Mouse (Mus musculus) CH12F3 (cell line): ENCODE results near the gene Gtf2ird2.

Experiments
- in situ Hi-C: fragments of 300-500 bp; cut with MboI; formaldehyde crosslinking; loops from 2 replicates; pipeline ENCODE4 v1.14.3; 2020; ENCODE audit warnings: low sequenced_read_pairs

Gene Gtf2ird2

DNA sequence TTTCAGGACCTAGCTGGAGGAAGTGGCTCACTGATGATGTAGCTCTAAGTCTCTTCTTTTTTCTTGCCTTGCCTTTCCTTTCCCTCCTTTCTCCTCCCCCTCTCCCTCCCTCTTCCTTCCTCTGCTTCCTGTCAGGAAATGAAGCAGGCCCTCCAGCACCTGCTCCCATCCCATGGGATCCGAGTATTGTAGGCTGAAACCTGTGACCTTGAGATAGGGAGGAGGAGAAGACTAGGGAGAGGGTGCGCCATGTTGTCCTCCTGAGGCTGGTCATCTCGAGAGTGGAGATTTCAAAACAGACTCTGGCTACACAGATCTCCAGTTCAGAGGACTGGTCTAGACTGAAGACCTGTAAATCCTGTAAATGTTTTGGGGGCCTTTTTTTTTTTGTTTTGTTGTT, 1.6 kb upstream of the Gtf2ird2 start:
- in situ Hi-C loops: loop anchor here (10.0 kb wide), 1 partner anchor 163 kb away; no protein-coding TSS in a partner anchor

GRCm38 (mm10) chr5:134182735-134183134, 1.1 kb upstream of the Gtf2ird2 start:
- in situ Hi-C loops: loop anchor here (10.0 kb wide), 1 partner anchor 162 kb away; no protein-coding TSS in a partner anchor

- in situ Hi-C loops: loop anchor here (10.0 kb wide), 1 partner anchor 162 kb away; no protein-coding TSS in a partner anchor
These were observed 657 bp upstream of the Gtf2ird2 start for GRCm38 (mm10) chr5:134183162-134183561.

- in situ Hi-C loops: loop anchor here (10.0 kb wide), 1 partner anchor 159 kb away; no protein-coding TSS in a partner anchor
These were observed 2.2 kb downstream of the Gtf2ird2 start for GRCm38 (mm10) chr5:134186059-134186458.

GRCm38 (mm10) chr5:134186961-134187731, 3.3 kb downstream of the Gtf2ird2 start:
- in situ Hi-C loops: loop anchor here (10.0 kb wide), 1 partner anchor 158 kb away; no protein-coding TSS in a partner anchor

DNA sequence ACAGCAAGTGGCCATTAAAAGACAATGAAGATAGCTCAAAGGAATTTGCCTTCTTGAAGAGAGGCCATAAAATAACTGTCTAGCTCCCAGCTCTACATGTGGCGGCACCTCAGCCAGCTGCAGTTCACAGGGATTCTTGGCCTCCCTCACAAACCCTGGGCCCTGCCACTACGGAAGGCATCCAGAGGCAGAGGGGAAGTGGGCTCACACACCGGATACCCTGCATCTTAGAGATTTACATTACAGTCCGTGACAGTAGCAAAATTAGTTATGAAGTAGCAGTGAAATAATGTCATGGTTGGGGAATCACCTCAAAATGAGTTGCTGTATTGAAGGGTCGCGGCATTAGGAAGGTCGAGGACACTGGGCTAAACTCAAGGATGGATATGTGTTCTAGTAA, 4.8 kb downstream of the Gtf2ird2 start:
- in situ Hi-C loops: loop anchor here (10.0 kb wide), 1 partner anchor 156 kb away; no protein-coding TSS in a partner anchor

DNA sequence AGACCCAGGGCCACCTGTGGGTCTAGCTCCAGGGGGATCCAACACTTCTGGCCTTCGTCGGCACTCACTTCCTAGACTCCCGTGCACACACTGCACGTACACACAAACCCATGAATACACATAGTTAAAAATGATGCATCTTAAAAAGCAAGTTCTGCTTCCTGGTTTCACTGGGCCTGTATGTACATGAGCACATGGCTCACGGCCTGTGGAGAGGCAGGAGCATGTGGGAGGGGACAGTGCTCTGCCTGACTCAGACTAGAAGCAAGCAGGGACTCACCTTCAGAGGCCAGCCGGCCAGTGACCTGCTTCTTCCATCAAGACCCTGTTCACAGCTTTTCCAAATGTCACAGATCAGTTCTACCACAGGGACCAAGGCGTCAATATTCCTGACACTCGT, 9.8 kb downstream of the Gtf2ird2 start:
- in situ Hi-C loops: no loop called here

DNA sequence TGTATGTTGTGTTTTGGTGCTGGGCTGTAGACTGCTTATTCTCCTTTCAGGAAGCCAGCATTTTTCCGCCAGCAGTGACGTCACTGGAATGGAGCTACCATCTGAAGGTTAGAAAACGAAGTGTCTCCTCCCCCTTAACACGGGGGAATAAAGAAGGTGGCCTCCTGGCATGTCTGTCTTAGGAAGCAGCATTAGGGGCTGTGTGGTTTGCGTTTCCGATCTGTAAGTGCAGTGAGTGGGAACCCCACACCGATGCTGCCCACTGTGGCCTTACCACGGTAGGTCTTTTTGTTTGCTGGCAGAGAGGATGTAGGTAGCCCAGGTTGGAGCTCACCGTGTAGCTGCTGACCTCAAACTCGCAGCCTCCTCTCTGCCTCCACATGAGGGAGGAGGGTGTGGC, 22.9 kb downstream of the Gtf2ird2 start:
- in situ Hi-C loops: no loop called here

- in situ Hi-C loops: no loop called here
These were observed 26.2 kb downstream of the Gtf2ird2 start for GRCm38 (mm10) chr5:134209931-134210554.

DNA sequence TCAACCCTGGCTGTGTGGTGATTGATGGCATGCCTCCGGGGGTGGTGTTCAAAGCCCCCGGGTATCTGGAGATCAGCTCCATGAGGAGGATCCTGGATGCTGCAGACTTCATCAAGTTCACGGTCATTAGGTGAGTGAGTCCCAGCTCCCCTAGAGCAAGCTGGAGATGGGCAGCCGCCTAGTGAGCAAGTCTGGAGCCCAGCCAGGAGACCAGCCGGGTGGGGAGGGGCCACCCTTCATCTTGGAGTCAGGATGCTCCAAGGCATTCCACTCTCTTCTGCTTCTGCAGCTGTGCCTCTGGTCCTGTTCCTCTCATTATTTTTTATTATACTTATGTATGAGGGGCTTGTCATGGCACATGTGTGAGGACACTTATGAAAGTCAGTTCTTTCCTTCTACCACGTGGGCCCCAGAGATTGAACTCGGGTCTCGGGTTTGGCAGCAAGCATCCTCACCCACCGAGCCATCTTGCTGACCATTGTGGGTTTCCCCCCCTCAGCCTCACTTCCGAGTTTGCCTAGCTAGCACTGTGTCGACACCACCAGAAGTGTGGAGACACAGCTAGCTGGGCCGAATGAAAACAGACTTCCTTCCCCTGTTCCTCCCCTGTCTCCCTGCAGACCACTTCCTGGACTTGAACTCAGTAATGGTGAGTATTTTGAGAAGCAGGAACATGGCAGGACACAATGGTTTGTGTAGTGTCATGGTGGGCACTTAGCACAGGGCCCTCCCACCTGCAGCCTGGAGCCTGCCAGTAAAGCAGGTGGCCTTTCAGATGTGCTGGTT, 30.4 kb downstream of the Gtf2ird2 start:
- in situ Hi-C loops: no loop called here

DNA sequence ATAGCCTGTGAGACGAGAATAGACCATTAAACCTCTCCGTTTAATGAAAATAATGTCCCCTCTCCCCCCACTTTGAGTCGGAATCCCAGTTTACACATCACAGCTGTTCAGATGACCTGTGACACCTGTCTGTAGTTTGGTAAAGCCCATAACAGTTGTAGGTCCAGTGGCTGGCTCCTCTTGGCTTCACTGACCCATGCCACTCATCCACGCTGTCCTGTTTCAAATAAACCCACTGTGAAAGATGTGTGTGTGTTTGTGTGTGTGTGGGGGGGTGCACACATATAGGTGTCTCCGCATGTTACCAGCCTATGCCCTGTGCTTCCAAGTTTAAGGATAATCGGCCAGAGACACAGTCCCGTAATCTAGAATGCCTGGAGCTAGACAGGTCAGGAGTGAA, 34.1 kb downstream of the Gtf2ird2 start:
- in situ Hi-C loops: no loop called here

DNA sequence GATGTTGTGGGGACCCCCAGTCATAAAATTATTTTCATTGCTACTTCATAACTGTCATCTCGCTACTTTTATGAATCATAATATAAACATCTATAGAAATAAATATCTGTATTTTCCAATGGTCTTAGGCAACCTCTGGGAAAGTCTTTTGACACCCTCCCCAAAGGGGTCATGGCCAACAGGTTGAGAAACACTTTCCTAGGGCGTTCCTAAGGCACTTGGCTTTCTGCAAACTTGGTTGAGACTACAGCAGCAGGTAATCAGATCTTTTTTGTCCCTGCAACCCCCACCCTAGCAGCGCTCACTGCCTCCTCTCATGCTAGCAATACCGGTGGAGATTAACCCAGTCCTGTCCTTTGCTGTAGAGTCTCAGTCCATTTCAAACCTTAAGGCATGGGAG, 37.5 kb downstream of the Gtf2ird2 start:
- in situ Hi-C loops: no loop called here

GRCm38 (mm10) chr5:134221708-134222150, 37.9 kb downstream of the Gtf2ird2 start:
- in situ Hi-C loops: no loop called here

GRCm38 (mm10) chr5:134225110-134225901, 41.5 kb downstream of the Gtf2ird2 start:
- in situ Hi-C loops: no loop called here

GRCm38 (mm10) chr5:134226946-134227345, 43.1 kb downstream of the Gtf2ird2 start:
- in situ Hi-C loops: no loop called here

DNA sequence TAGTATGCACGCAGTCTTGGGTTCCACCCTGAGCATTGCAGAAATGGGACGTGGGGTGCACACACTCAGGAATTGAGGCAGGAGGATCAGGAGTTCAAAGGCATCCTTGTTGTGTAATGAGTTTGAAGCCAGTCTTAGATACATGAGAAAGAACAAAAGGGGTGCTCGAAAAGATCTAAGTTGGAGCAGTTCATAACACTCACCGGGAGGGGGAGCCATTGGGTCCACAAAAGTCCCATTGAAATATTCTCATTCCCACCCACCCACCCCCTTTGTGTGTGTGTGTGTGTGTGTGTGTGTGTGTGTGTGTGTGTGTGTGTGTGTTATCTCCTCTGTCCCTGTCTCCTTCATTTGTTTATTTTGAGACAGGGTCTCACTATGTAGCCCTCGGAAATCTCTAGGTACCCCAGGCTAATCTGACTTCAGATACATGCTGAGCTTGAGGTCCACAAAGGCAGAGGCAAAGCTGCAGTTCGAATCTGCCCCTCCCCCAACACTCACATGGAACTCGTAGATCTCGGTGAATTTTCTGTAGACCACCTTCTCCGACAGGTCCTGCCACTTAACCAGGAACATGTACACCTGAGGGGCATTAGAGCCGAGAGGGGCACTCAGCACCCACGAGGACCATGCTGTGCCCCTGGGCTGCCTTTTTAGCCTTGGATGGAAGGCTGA, 43.9 kb downstream of the Gtf2ird2 start:
- in situ Hi-C loops: no loop called here

DNA sequence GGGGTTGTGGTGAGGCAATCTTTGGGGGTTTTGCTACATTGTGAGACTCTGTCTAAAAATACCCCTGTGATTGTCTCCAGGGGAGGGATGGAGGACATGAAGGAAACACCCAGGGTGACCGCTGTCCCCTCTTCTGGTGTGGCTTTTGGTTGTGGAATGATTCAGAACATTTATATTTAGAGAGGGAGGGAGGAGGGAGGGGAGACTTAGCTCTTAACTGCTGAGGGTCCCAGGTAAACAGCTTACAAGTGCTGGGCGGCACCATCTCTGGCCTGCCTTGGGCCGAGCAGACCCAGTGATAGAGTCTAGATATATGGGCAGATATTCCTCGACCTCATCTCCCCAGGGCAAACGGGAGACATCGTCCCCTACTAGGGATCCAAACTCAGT, 44.4 kb downstream of the Gtf2ird2 start:
- in situ Hi-C loops: no loop called here

DNA sequence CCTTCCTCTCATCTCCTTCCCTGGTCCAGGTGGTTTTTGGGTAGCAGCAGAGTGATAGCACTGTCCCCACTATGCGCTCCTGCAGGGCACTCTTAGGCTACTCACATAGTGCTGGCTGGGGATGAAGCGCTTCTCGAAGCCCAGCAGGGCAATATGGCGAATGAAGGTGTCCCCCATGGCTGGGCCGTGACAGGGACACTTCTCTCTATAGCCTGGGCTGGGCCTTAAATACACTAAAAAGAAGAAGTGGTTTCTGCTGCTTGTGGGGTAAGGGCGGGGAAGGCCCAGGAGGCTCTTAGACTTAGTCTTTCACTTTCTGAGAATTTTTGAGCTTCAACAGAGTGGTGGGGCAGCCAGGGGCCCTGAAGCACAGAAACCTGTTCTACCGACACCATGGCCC, 45.6 kb downstream of the Gtf2ird2 start, which contains the start of gene Ncf1:
Ncf1 (minus strand) TSS at position 235 of the 400 bp plus-strand sequence.
- in situ Hi-C loops: no loop called here

DNA sequence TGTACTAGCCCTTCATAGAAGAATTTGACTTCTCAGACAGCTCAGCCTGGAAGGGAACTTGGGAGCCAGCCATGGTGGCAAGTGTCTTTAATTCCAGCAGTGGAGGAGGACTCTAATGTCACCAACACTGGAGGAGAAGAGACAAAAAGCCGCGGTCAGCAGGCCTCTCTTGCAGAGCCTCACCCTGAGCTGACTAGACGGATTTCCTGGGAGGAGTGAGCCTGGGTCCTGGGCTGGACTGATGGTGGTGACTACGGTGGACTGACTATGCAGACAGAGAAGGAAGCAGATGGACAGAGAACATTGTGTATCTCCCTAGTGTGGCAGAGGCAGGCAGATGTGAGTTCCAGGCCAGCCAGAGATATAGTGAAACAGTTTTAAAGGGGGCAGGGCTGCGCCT, 47.6 kb downstream of the Gtf2ird2 start:
- in situ Hi-C loops: no loop called here

DNA sequence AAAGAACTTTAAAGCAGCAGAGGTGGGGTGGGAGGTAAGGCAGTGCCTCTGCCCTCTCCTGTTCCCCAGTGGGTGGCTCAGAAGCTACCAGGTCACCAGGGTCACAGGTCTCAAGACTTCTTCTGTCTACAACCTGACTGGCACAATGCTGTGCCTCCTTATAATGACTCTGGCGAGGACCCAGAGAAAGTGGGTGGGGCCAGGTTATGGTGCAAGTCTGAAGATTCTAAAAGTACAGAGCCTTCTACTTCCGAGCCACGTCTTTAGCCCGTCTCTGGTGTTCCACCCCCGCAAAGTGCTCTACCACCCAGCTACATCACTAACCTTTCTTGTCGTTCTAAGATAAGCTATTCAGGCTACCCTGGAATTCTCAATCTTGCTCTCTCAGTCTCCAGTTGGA, 48.3 kb downstream of the Gtf2ird2 start:
- in situ Hi-C loops: no loop called here
